Mouse (Mus musculus): ENCODE measurements around the gene Hist1h2ad. TPM values are rescaled to one million over a fixed set of nuclear protein-coding genes. Genes with fewer than 3 reads are reported as not detected.
"Not testable (repeated sequence)": the region's sequence is repeated elsewhere in the genome, so short reads cannot be mapped to it uniquely, and the experiment has no call there.

The Hist1h2ad gene
- polyA plus RNA-seq, 1 experiment: 1.2 TPM

GRCm38 (mm10) chr13:23621532-23622174 lies 47.5 kb downstream of the Hist1h2ad start:
- peak overlapping the region; percentile 90 for H3K27ac ChIP-seq (ENCODE audit: insufficient read depth, low read length)
- H3K4me1 ChIP-seq (ENCODE audit: control insufficient read depth, insufficient read depth, low read length): peaks cover 5% of the 10 kb centered on the region; the same call in 1 of the 2 replicates
- DNase-seq: peak; percentile 55 to 77
- peak; percentile 25; the same call in 1 of the 2 replicates for TF ChIP-seq POLR2A (IDR thresholded peaks at IDR 0.05; ENCODE audit: borderline replicate concordance, insufficient read depth, low read length)
- TF ChIP-seq CTCF (IDR thresholded peaks at IDR 0.05; ENCODE audit: borderline replicate concordance, insufficient read depth, low read depth, low read length): no peak
- no peaks in the 10 kb centered on the region for H3K27me3 ChIP-seq (ENCODE audit: control insufficient read depth, insufficient read depth, low read length)
- 0% methylated on average over 18 of the region's 18 CpGs for WGBS
- H3K4me3 ChIP-seq (replicated peaks; ENCODE audit: insufficient read depth, low read depth, low read length): peak overlapping the region; percentile 68

- peak; percentile 92 for TF ChIP-seq POLR2A (IDR thresholded peaks at IDR 0.05; ENCODE audit: borderline replicate concordance, insufficient read depth, low read length)
- not testable (repeated sequence) for H3K4me1 ChIP-seq (ENCODE audit: control insufficient read depth, insufficient read depth, low read length); H3K27me3 ChIP-seq (ENCODE audit: control insufficient read depth, insufficient read depth, low read length)
- under 1% methylated on average over 53 of the region's 53 CpGs for WGBS
- peak; percentile 90 to 91 for DNase-seq
- H3K27ac ChIP-seq (ENCODE audit: insufficient read depth, low read length): peak within 1 kb of the TSS; percentile 90
- H3K4me3 ChIP-seq (replicated peaks; ENCODE audit: insufficient read depth, low read depth, low read length): peak within 1 kb of the TSS; percentile 75
These were observed 48.0 kb downstream of the Hist1h2ad start, which contains the start of gene Hist1h1e for GRCm38 (mm10) chr13:23622175-23622671. Gene Hist1h1e (minus strand): TSS chr13:23622558.

- DNase-seq: no peak
- peak overlapping the region; percentile 48 for H3K4me3 ChIP-seq (replicated peaks; ENCODE audit: insufficient read depth, low read depth, low read length)
- no peak for TF ChIP-seq POLR2A (IDR thresholded peaks at IDR 0.05; ENCODE audit: borderline replicate concordance, insufficient read depth, low read length)
- TF ChIP-seq CTCF (IDR thresholded peaks at IDR 0.05; ENCODE audit: borderline replicate concordance, insufficient read depth, low read depth, low read length): no peak
- 25% methylated on average over 7 of the region's 7 CpGs for WGBS
- no peaks in the 10 kb centered on the region for H3K27me3 ChIP-seq (ENCODE audit: control insufficient read depth, insufficient read depth, low read length)
- peak overlapping the region; percentile 79; the same call in 1 of the 2 replicates for H3K27ac ChIP-seq (ENCODE audit: insufficient read depth, low read length)
- H3K4me1 ChIP-seq (ENCODE audit: control insufficient read depth, insufficient read depth, low read length): peaks cover 5% of the 10 kb centered on the region; the same call in 1 of the 2 replicates
These were observed 48.8 kb downstream of the Hist1h2ad start for GRCm38 (mm10) chr13:23622861-23623450.

Other genes starting within 250 kb of the Hist1h2ad start
- gene Zfp322a, start 205.2 kb upstream of the Hist1h2ad start, polyA plus RNA-seq (2012; rRNA removed): 14.6 and 16.0 TPM in 2 replicates
- gene Abt1, start 150.5 kb upstream of the Hist1h2ad start, polyA plus RNA-seq (2012; rRNA removed): 9.8 and 10.7 TPM in 2 replicates
- 0.21 and 0.32 TPM in 2 replicates for gene Btn1a1, start 108.5 kb upstream of the Hist1h2ad start, polyA plus RNA-seq (2012; rRNA removed)
- gene Btn2a2, start 85.5 kb upstream of the Hist1h2ad start, polyA plus RNA-seq (2012; rRNA removed): 0.20 and 0.21 TPM in 2 replicates
- 33.0 and 35.8 TPM in 2 replicates for gene Hist1h4h, start 43.3 kb upstream of the Hist1h2ad start, polyA plus RNA-seq (2012; rRNA removed)
- 0.60 and 2.4 TPM in 2 replicates for gene Hist1h2af, start 40.5 kb upstream of the Hist1h2ad start, polyA plus RNA-seq (2012; rRNA removed)
- gene Hist1h3g, start 39.0 kb upstream of the Hist1h2ad start, polyA plus RNA-seq (2012; rRNA removed): 0.29 TPM in 1 of 2 replicates, not detected in the other
- 0.33 and 0.34 TPM in 2 replicates for gene Hist1h2bh, start 31.0 kb upstream of the Hist1h2ad start, polyA plus RNA-seq (2012; rRNA removed)
- 0.32 and 0.33 TPM in 2 replicates for gene Hist1h3f, start 30.3 kb upstream of the Hist1h2ad start, polyA plus RNA-seq (2012; rRNA removed)
- gene Hist1h4f, start 22.7 kb upstream of the Hist1h2ad start, polyA plus RNA-seq (2012; rRNA removed): 4.7 and 7.0 TPM in 2 replicates
- gene Hist1h1d, start 21.1 kb upstream of the Hist1h2ad start, polyA plus RNA-seq (2012; rRNA removed): 0.05 and 0.14 TPM in 2 replicates
- 1.5 and 3.2 TPM in 2 replicates for gene Hist1h3e, start 12.0 kb upstream of the Hist1h2ad start, polyA plus RNA-seq (2012; rRNA removed)
- gene Hist1h2ae, start 3.2 kb upstream of the Hist1h2ad start, polyA plus RNA-seq (2012; rRNA removed): 0.33 and 0.60 TPM in 2 replicates
- gene Hist1h2bg, start 3.0 kb upstream of the Hist1h2ad start, polyA plus RNA-seq (2012; rRNA removed): 7.3 and 9.3 TPM in 2 replicates
- gene Hist1h2bf, start 185 bp upstream of the Hist1h2ad start, polyA plus RNA-seq (2012; rRNA removed): 0.65 and 0.98 TPM in 2 replicates
- 2.0 and 2.8 TPM in 2 replicates for gene Hist1h3d, start 1.4 kb downstream of the Hist1h2ad start, polyA plus RNA-seq (2012; rRNA removed)
- gene Hist1h4d, start 7.2 kb downstream of the Hist1h2ad start, polyA plus RNA-seq (2012; rRNA removed): 5.8 and 8.0 TPM in 2 replicates
- 4.2 and 5.5 TPM in 2 replicates for gene Hist1h2be, start 46.7 kb downstream of the Hist1h2ad start, polyA plus RNA-seq (2012; rRNA removed)
- 4.1 and 6.1 TPM in 2 replicates for gene Hist1h1e, start 48.2 kb downstream of the Hist1h2ad start, polyA plus RNA-seq (2012; rRNA removed)
- 0.85 and 1.1 TPM in 2 replicates for gene Hist1h2ac, start 109.6 kb downstream of the Hist1h2ad start, polyA plus RNA-seq (2012; rRNA removed)
- 109 and 119 TPM in 2 replicates for gene Hist1h2bc, start 109.8 kb downstream of the Hist1h2ad start, polyA plus RNA-seq (2012; rRNA removed)
- gene Hist1h1t, start 121.4 kb downstream of the Hist1h2ad start, polyA plus RNA-seq (2012; rRNA removed): not detected in 2 replicates
- 5.8 and 9.1 TPM in 2 replicates for gene Hist1h4c, start 124.1 kb downstream of the Hist1h2ad start, polyA plus RNA-seq (2012; rRNA removed)
- 6.2 and 7.1 TPM in 2 replicates for gene Hfe, start 136.5 kb downstream of the Hist1h2ad start, polyA plus RNA-seq (2012; rRNA removed)
- gene Hist1h1c, start 164.4 kb downstream of the Hist1h2ad start, polyA plus RNA-seq (2012; rRNA removed): 34.6 and 42.8 TPM in 2 replicates
- gene Hist1h3c, start 171.2 kb downstream of the Hist1h2ad start, polyA plus RNA-seq (2012; rRNA removed): 0.23 and 0.30 TPM in 2 replicates
- gene Hist1h2bb, start 172.4 kb downstream of the Hist1h2ad start, polyA plus RNA-seq (2012; rRNA removed): 0.56 and 0.97 TPM in 2 replicates
- 1.1 TPM in 1 of 2 replicates, not detected in the other for gene Hist1h2ab, start 176.7 kb downstream of the Hist1h2ad start, polyA plus RNA-seq (2012; rRNA removed)
- 0.40 TPM in 1 of 2 replicates, not detected in the other for gene Hist1h3b, start 177.9 kb downstream of the Hist1h2ad start, polyA plus RNA-seq (2012; rRNA removed)
- 4.8 and 5.4 TPM in 2 replicates for gene Hist1h4b, start 182.6 kb downstream of the Hist1h2ad start, polyA plus RNA-seq (2012; rRNA removed)
- gene Hist1h4a, start 186.8 kb downstream of the Hist1h2ad start, polyA plus RNA-seq (2012; rRNA removed): 3.5 and 4.7 TPM in 2 replicates
- gene Hist1h3a, start 188.0 kb downstream of the Hist1h2ad start, polyA plus RNA-seq (2012; rRNA removed): 0.43 and 1.2 TPM in 2 replicates
- 0.52 TPM in 1 of 2 replicates, not detected in the other for gene Hist1h1a, start 189.3 kb downstream of the Hist1h2ad start, polyA plus RNA-seq (2012; rRNA removed)
- gene Trim38, start 195.5 kb downstream of the Hist1h2ad start, polyA plus RNA-seq (2012; rRNA removed): 0.08 and 0.10 TPM in 2 replicates
- gene Slc17a2, start 232.6 kb downstream of the Hist1h2ad start, polyA plus RNA-seq (2012; rRNA removed): not detected in 2 replicates

Data from cerebellum, adult 2 months (tissue).